Mouse (Mus musculus) stomach, postnatal 0 days (tissue): ENCODE results near the gene Gsn.

Experiments used
- CTCF ChIP-seq: IDR thresholded peaks from 2 replicates; pipeline ENCODE4 v1.5.1; 2016; ENCODE audit warnings: antibody characterized with exemption, low read depth, mild to moderate bottlenecking, moderate library complexity
- EP300 ChIP-seq: optimal IDR thresholded peaks from 2 replicates; pipeline ENCODE3; 2016; ENCODE audit warnings: antibody characterized with exemption

- no peak for TF ChIP-seq CTCF
- TF ChIP-seq EP300 = no peak
Measured at GRCm38 (mm10) chr2:35213345-35213910, 42.8 kb upstream of the Gsn start.
